Mouse (Mus musculus) kidney, embryonic 16.5 days (tissue): Measurements from ENCODE around the gene Rhoq. TPM values are rescaled to one million over a fixed set of nuclear protein-coding genes. Genes with fewer than 3 reads are reported as not detected.
A peak's percentile ranks its signal among the peaks of the same experiment; 100 is the strongest.

Experiments
- ATAC-seq: fragments of 200-750 bp; cut with Nextera tagmentation; 2 replicates; pipeline ENCODE4 v1.8.0; 2017; ENCODE audit warnings: moderate TSS enrichment; ENCODE audit not compliant: low FRiP score, low TSS enrichment
- H3K27ac ChIP-seq: fragments of 300-500 bp; sonication (generic); 2 replicates; pipeline ENCODE4 v1.5.1; 2014; ENCODE audit warnings: low read length
- H3K27me3 ChIP-seq: fragments of 300-500 bp; sonication (generic); 2 replicates; pipeline ENCODE4 v1.6.1; 2014; ENCODE audit warnings: low read length, control low read depth, mixed read lengths; ENCODE audit not compliant: insufficient read depth
- H3K36me3 ChIP-seq: fragments of 300-500 bp; sonication (generic); 2 replicates; pipeline ENCODE4 v1.6.1; 2014; ENCODE audit warnings: low read length, control low read depth, mixed read lengths; ENCODE audit not compliant: insufficient read depth
- H3K4me1 ChIP-seq: fragments of 300-500 bp; sonication (generic); 2 replicates; pipeline ENCODE4 v1.6.1; 2014; ENCODE audit warnings: low read length, control low read depth, mixed read lengths; ENCODE audit not compliant: insufficient read depth
- H3K4me2 ChIP-seq: fragments of 300-500 bp; sonication (generic); replicated peaks from 2 replicates; pipeline ENCODE4 v1.6.1; 2014; ENCODE audit warnings: low read depth, low read length
- H3K4me3 ChIP-seq: fragments of 300-500 bp; sonication (generic); 2 replicates; pipeline ENCODE4 v1.5.1; 2014; ENCODE audit warnings: mild to moderate bottlenecking, low read length
- H3K9ac ChIP-seq: fragments of 300-500 bp; sonication (generic); replicated peaks from 2 replicates; pipeline ENCODE4 v1.6.1; 2014; ENCODE audit warnings: low read length
- H3K9me3 ChIP-seq: fragments of 300-500 bp; sonication (generic); 2 replicates; pipeline ENCODE4 v1.6.1; 2016; ENCODE audit warnings: low read length, control low read depth
- WGBS: fragments of 180-500 bp; shearing (Covaris S2); extraction: QIAGEN DNeasy Blood & Tissue Kit; methylation state at CpG from one replicate; pipeline ENCODE4 v1.1.7; 2014; 5-methylcytosine and 5-hydroxymethylcytosine counted together
- polyA plus RNA-seq: library from polyadenylated mRNA; unstranded; fragments of >200 nt; fragmentation: Nextera tagmentation; extraction: Ambion mirVana; gene quantifications from 2 replicates; pipeline ENCODE4 v1.2.1, GENCODE M21; 2015

The Rhoq gene
- polyA plus RNA-seq, 1 experiment from 2014 or later = 14.0 TPM

DNA sequence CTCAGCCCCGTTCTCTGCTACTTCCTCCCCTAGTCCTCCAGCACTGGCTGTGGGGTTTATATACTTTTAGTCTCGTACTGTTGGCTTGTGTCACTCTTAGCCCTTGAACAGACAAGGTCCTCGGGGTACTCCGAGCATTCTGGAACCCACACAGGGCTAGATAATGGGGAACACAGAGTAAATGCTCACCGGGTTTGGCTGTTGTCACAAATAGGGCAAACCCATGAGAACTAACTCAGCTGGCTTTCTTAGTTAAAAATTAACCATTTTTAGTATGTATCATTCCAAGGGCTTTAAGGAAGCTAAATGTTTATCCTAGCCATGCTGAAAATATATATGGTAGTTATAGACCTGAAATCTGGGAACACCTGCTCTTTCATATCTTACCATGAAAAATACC, 56.8 kb downstream of the Rhoq start:
- Histone ChIP-seq H3K27me3 (no peaks in the 10 kb centered on the region), H3K27ac (no peak overlapping the region), H3K4me2 (no peak overlapping the region), H3K9me3 (no peaks in the 10 kb centered on the region), H3K36me3 (peaks cover 15% of the 10 kb centered on the region; the same call in 1 of the 2 replicates), H3K9ac (no peak overlapping the region), H3K4me1 (peaks cover 7% of the 10 kb centered on the region; the same call in 1 of the 2 replicates), H3K4me3 (no peak overlapping the region)
- ATAC-seq = no peak
- 78% methylated on average over 5 of the region's 5 CpGs for WGBS

DNA sequence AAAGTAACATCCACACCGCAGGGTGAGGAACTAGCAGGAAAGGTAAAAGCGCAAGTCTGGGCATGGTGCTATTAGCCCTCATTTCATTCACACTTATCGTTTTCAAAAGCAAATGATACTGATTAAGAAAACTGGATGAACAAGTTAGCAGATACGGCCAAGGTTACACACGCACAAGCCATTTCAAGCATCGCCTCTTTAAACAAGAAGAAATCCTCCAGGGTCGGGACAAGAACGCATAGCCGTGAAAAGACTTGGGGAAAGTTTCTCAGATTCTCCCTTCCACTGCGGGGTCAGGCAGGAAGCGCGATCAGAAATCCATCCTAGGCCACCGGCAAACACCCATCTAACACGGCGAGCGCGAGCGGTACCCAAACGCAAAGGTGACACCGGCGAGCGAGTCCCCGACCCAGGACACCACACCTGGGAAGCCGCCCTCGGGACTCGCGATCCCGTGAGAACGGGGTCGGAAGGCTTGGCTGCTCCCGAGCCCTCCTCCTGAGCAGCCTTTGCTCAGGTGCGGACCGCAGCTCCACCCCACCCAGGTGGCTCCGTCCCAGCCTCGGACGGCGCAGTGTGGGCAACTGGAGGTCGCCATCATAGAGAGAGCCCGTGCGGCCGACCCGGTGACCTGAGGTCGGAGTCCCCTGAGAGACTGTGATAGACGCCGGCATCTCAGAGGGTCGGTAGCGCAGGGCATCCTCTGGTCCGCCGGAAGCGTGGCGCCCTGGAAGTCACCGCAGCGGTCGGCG, 61.8 kb downstream of the Rhoq start:
- ATAC-seq = peak; percentile 90
- peaks cover 17% of the 10 kb centered on the region for H3K4me1 ChIP-seq
- no peak overlapping the region for H3K27ac ChIP-seq
- under 1% methylated on average over 55 of the region's 55 CpGs for WGBS
- H3K9ac ChIP-seq = peak overlapping the region; percentile 86
- peaks cover 3% of the 10 kb centered on the region for H3K9me3 ChIP-seq
- H3K27me3 ChIP-seq = no peaks in the 10 kb centered on the region
- peak overlapping the region; percentile 90 for H3K4me2 ChIP-seq
- H3K36me3 ChIP-seq = peaks cover 7% of the 10 kb centered on the region
- H3K4me3 ChIP-seq = peak overlapping the region; percentile 97

DNA sequence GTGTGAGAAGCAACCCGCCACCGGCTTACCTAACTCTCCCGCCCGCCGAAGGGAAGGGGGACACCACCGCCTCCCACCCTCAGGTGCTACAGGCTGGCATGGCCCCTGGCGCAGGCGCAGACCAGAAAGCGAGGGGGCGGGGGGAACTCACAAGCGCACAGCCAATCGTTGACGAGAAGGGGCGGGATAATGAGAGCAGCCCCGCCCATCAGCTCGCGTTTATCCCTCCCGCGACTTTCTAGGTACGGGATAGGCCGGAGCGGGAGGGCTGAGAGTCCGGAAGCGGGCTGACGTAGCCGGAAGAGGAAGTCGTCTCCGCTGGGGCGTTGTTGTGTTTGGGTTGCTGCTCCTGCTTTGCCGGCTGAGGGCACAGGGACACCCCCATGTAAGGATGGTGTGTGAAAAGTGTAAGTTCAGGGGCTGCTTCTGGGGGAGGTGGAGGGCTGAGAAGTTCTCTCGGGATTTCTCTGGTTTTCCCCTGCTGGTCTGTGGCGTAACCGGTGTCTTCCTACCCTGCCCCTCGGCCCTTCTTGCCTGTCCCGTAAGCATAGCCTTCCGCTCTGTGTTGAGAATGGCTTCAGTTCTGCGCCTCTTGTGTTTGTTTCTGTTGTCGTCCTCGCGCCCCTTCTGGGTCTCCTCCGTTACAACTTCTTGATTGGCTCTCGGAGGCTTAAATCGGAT, 62.5 kb downstream of the Rhoq start, which contains the start of the genes Pigf and Cript:
Gene Pigf (minus strand): TSS at position 138 of the 681 bp plus-strand sequence.
Gene Cript (plus strand): TSS at position 282 of the 681 bp plus-strand sequence.
- Histone ChIP-seq H3K9ac (peak within 1 kb of the TSS; percentile 86), H3K4me2 (peak within 1 kb of the TSS; percentile 90), H3K9me3 (peaks cover 3% of the 10 kb centered on the region), H3K36me3 (peaks cover 7% of the 10 kb centered on the region), H3K4me3 (peak within 1 kb of the TSS; percentile 97), H3K27ac (peak within 1 kb of the TSS; percentile 34; the same call in 1 of the 2 replicates), H3K27me3 (no peaks in the 10 kb centered on the region), H3K4me1 (peaks cover 17% of the 10 kb centered on the region)
- ATAC-seq = peak; percentile 99
- under 1% methylated on average over 43 of the region's 43 CpGs for WGBS

DNA sequence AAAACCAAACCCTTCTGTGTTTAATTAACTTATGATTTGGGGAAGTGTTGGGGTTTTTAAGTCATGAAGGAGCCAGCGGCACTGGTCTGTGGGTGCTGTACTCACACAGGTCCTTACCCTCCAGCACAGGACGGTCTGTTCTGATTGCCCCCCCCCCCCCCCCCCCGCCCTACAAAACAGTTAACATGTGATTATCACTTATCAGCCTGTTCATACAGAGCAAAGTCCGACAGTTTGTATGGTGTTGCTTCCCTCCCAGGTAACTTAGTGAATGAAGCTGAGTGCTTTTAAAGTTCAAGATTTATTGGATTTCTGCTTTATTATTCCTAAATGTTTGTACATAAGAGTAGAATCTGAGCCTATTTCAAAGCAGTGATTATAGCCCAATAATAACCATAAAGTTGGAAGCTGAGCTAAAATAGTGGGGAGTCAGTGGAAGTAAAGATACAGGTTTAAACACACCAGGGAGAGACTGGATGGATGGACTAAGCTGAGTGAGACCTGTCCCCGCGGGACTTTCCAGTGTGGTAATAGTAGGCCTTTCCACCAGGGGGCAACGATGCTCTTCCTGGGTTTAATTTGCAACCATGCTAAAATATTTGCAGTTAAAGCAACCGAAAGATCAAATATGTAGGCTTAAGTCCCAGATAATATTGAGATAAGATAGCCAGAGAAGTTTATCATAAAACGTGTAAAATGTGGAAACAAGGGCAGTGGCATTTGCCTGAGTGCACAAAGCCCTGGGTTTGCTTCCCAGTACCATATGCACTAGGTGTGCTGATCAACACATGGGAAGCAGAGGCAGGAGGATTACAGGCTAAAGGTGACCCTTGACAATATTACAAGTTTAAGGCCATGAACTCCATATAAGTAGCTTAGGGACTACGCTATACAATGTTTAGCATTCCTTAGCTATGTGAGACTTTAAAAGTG, 73.5 kb downstream of the Rhoq start:
- Histone ChIP-seq H3K9ac (no peak overlapping the region), H3K9me3 (no peaks in the 10 kb centered on the region), H3K27me3 (no peaks in the 10 kb centered on the region), H3K4me3 (no peak overlapping the region), H3K4me1 (no peaks in the 10 kb centered on the region), H3K27ac (no peak overlapping the region), H3K36me3 (peaks cover 21% of the 10 kb centered on the region; the same call in 1 of the 2 replicates), H3K4me2 (no peak overlapping the region)
- ATAC-seq = no peak
- 54% methylated on average over 9 of the region's 10 CpGs for WGBS

DNA sequence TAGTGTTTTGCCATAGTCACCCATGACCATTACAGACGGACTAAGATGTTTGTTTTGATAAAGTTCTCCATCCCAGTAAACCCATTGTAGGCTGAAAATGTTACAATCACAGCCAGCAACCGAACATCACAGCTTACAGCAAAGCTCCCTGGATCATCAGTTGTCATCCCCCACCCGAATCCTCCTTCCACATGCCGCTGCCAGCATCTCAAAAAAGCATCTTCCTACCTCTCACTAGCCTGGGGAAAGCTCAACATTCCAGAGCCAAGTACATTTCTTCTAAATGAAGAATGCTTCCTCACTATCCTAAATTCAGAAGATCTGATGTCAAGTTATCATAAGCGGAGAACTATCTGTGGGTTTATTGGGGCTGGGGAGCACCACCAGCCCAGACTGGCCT, 75.6 kb downstream of the Rhoq start:
- H3K4me3 ChIP-seq = no peak overlapping the region
- ATAC-seq = no peak
- H3K9me3 ChIP-seq = no peaks in the 10 kb centered on the region
- WGBS = 87% methylated on average over 5 of the region's 5 CpGs
- H3K27me3 ChIP-seq = no peaks in the 10 kb centered on the region
- no peak overlapping the region for H3K27ac ChIP-seq
- H3K4me2 ChIP-seq = no peak overlapping the region
- no peak overlapping the region for H3K9ac ChIP-seq
- peaks cover 16% of the 10 kb centered on the region; the same call in 1 of the 2 replicates for H3K36me3 ChIP-seq
- H3K4me1 ChIP-seq = no peaks in the 10 kb centered on the region

DNA sequence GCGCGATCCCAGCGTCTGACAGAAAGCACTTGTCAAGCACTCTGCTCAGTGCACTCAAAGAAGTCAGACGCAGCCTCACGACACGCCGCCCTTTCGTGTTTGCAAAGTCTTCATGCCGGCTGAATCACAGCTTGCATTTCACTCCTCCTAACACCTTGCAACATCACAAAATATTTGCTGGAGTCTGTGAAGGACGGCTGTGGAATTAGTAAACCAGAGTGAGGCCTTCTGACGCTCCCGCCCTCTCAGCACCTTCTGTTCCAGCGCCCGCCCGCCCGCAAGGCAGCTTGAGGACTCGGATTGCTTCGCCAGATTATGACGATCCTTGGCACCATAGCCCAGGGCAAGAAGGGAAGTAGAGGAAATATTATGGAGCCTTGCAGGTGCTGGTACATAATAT, 78.9 kb downstream of the Rhoq start:
- H3K4me1 ChIP-seq = 0 out of 2 replicates have a peak, but pooled peaks cover 4% of the 10 kb centered on the region
- H3K9me3 ChIP-seq = no peaks in the 10 kb centered on the region
- H3K36me3 ChIP-seq = no peaks in the 10 kb centered on the region
- H3K4me2 ChIP-seq = no peak overlapping the region
- no peak overlapping the region for H3K4me3 ChIP-seq
- WGBS = 68% methylated on average over 19 of the region's 19 CpGs
- H3K9ac ChIP-seq = no peak overlapping the region
- H3K27ac ChIP-seq = no peak overlapping the region
- ATAC-seq = no peak
- no peaks in the 10 kb centered on the region for H3K27me3 ChIP-seq

DNA sequence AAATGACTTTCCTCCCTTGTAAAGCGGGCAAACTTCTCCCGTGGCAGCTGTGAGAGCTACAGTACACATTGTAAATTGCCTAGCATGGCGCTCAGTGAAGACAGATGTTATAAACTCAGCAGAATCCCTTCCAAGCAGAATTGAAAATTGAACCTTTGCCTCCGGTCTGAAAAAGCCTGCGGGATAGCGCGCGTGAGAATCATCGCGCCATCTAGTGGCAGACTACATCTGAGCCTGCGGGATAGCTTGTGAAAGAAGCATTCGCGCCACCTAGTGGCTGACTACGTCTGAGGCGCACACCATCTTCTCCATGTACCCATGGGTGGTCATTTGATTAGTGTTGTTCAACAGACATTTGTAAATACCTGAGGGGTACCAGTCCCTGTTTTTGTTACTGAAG, 81.5 kb downstream of the Rhoq start:
- Histone ChIP-seq H3K27ac (no peak overlapping the region), H3K4me3 (no peak overlapping the region), H3K4me2 (no peak overlapping the region), H3K27me3 (no peaks in the 10 kb centered on the region), H3K36me3 (no peaks in the 10 kb centered on the region), H3K9ac (no peak overlapping the region), H3K9me3 (no peaks in the 10 kb centered on the region), H3K4me1 (0 out of 2 replicates have a peak, but pooled peaks cover 4% of the 10 kb centered on the region)
- WGBS = 2% methylated on average over 15 of the region's 15 CpGs
- peak; percentile 65; the same call in 1 of the 2 replicates for ATAC-seq

DNA sequence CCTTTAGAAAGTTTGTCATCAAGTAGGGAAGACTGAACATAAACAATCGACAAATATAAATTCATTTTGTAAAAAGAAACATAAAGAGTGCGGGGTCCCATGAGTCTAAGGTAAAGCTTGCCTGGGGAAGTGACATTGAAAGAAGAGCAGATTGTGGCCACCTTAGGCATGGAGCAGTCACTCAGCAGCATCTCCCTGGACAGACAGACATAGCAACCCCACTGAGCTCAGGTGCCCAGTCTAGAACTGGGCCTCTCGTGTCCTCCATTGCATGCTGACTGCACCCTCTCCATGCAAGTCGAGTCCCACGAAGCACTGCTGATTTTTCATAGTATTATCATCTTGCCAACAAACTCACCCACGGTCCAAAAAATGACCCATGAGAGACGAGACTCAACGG, 81.9 kb downstream of the Rhoq start:
- Histone ChIP-seq H3K4me2 (no peak overlapping the region), H3K9me3 (no peaks in the 10 kb centered on the region), H3K27ac (no peak overlapping the region), H3K9ac (no peak overlapping the region), H3K27me3 (no peaks in the 10 kb centered on the region), H3K4me3 (no peak overlapping the region), H3K36me3 (no peaks in the 10 kb centered on the region), H3K4me1 (0 out of 2 replicates have a peak, but pooled peaks cover 4% of the 10 kb centered on the region)
- no peak for ATAC-seq
- WGBS = 83% methylated on average over 8 of the region's 8 CpGs
